Mouse (Mus musculus): ENCODE measurements around the gene Ercc6. TPM values are rescaled to one million over a fixed set of nuclear protein-coding genes. Genes with fewer than 3 reads are reported as not detected.

Gene Ercc6
- polyA plus RNA-seq, 1 experiment from 2014 or later: 18.8 TPM

GRCm38 (mm10) chr14:32525996-32526705 lies 12.8 kb downstream of the Ercc6 start:
- DNase-seq (ENCODE audit: low spot score): no peak
- Histone ChIP-seq H3K27me3 (replicated peaks; ENCODE audit: control insufficient read depth, insufficient read depth, low read length) (no peaks in the 10 kb centered on the region), H3K4me1 (replicated peaks; ENCODE audit: control insufficient read depth, insufficient read depth, low read length) (no peaks in the 10 kb centered on the region), H3K27ac (ENCODE audit: low read depth, low read length) (no peak overlapping the region), H3K9me3 (ENCODE audit: control insufficient read depth, low read length) (no peaks in the 10 kb centered on the region), H3K36me3 (ENCODE audit: control insufficient read depth, insufficient read depth, low read length) (peaks cover 2% of the 10 kb centered on the region; the same call in 1 of the 2 replicates), H3K4me3 (ENCODE audit: low read depth, low read length) (no peak overlapping the region), H3K4me2 (no peak overlapping the region), H3K9ac (ENCODE audit: low read depth, low read length) (no peak overlapping the region)
- 79% methylated on average over 14 of the region's 14 CpGs for WGBS
- no peak for ATAC-seq (replicated peaks; ENCODE audit: low FRiP score)

- Histone ChIP-seq H3K4me3 (ENCODE audit: low read depth, low read length) (no peak overlapping the region), H3K4me1 (replicated peaks; ENCODE audit: control insufficient read depth, insufficient read depth, low read length) (no peaks in the 10 kb centered on the region), H3K9ac (ENCODE audit: low read depth, low read length) (no peak overlapping the region), H3K36me3 (ENCODE audit: control insufficient read depth, insufficient read depth, low read length) (peaks cover 2% of the 10 kb centered on the region; the same call in 1 of the 2 replicates), H3K9me3 (ENCODE audit: control insufficient read depth, low read length) (no peaks in the 10 kb centered on the region), H3K27ac (ENCODE audit: low read depth, low read length) (no peak overlapping the region), H3K4me2 (no peak overlapping the region), H3K27me3 (replicated peaks; ENCODE audit: control insufficient read depth, insufficient read depth, low read length) (no peaks in the 10 kb centered on the region)
- DNase-seq (ENCODE audit: low spot score): no peak
- ATAC-seq (replicated peaks; ENCODE audit: low FRiP score): no peak
- WGBS: 92% methylated on average over 9 of the region's 9 CpGs
Measured at GRCm38 (mm10) chr14:32527211-32527610, 13.9 kb downstream of the Ercc6 start.

- 91% methylated on average over 7 of the region's 7 CpGs for WGBS
- Histone ChIP-seq H3K4me2 (no peak overlapping the region), H3K27ac (ENCODE audit: low read depth, low read length) (no peak overlapping the region), H3K9me3 (ENCODE audit: control insufficient read depth, low read length) (no peaks in the 10 kb centered on the region), H3K9ac (ENCODE audit: low read depth, low read length) (no peak overlapping the region), H3K36me3 (ENCODE audit: control insufficient read depth, insufficient read depth, low read length) (0 out of 2 replicates have a peak, but pooled peaks cover 4% of the 10 kb centered on the region), H3K4me1 (replicated peaks; ENCODE audit: control insufficient read depth, insufficient read depth, low read length) (no peaks in the 10 kb centered on the region; the same call in 1 of the 2 replicates), H3K27me3 (replicated peaks; ENCODE audit: control insufficient read depth, insufficient read depth, low read length) (no peaks in the 10 kb centered on the region), H3K4me3 (ENCODE audit: low read depth, low read length) (no peak overlapping the region)
- no peak for DNase-seq (ENCODE audit: low spot score)
- no peak for ATAC-seq (replicated peaks; ENCODE audit: low FRiP score)
Measured at GRCm38 (mm10) chr14:32529036-32529435, 15.7 kb downstream of the Ercc6 start.

- Histone ChIP-seq H3K9me3 (ENCODE audit: control insufficient read depth, low read length) (no peaks in the 10 kb centered on the region), H3K4me3 (ENCODE audit: low read depth, low read length) (no peak overlapping the region), H3K9ac (ENCODE audit: low read depth, low read length) (no peak overlapping the region), H3K4me2 (no peak overlapping the region), H3K4me1 (replicated peaks; ENCODE audit: control insufficient read depth, insufficient read depth, low read length) (no peaks in the 10 kb centered on the region; the same call in 1 of the 2 replicates), H3K27ac (ENCODE audit: low read depth, low read length) (no peak overlapping the region), H3K36me3 (ENCODE audit: control insufficient read depth, insufficient read depth, low read length) (peaks cover 4% of the 10 kb centered on the region; the same call in 1 of the 2 replicates), H3K27me3 (replicated peaks; ENCODE audit: control insufficient read depth, insufficient read depth, low read length) (no peaks in the 10 kb centered on the region)
- ATAC-seq (replicated peaks; ENCODE audit: low FRiP score) (no peak), DNase-seq (ENCODE audit: low spot score) (no peak)
- WGBS: 40% methylated on average over 2 of the region's 2 CpGs
Measured at GRCm38 (mm10) chr14:32530896-32531295, 17.6 kb downstream of the Ercc6 start.

- Histone ChIP-seq H3K36me3 (ENCODE audit: control insufficient read depth, insufficient read depth, low read length) (peaks cover 4% of the 10 kb centered on the region; the same call in 1 of the 2 replicates), H3K4me2 (no peak overlapping the region), H3K4me1 (replicated peaks; ENCODE audit: control insufficient read depth, insufficient read depth, low read length) (no peaks in the 10 kb centered on the region; the same call in 1 of the 2 replicates), H3K27me3 (replicated peaks; ENCODE audit: control insufficient read depth, insufficient read depth, low read length) (no peaks in the 10 kb centered on the region), H3K9ac (ENCODE audit: low read depth, low read length) (no peak overlapping the region), H3K27ac (ENCODE audit: low read depth, low read length) (no peak overlapping the region), H3K4me3 (ENCODE audit: low read depth, low read length) (no peak overlapping the region), H3K9me3 (ENCODE audit: control insufficient read depth, low read length) (no peaks in the 10 kb centered on the region)
- no peak for DNase-seq (ENCODE audit: low spot score)
- no peak for ATAC-seq (replicated peaks; ENCODE audit: low FRiP score)
- 88% methylated on average over 3 of the region's 3 CpGs for WGBS
Measured at GRCm38 (mm10) chr14:32531371-32531770, 18.1 kb downstream of the Ercc6 start.

GRCm38 (mm10) chr14:32532381-32533147 lies 19.2 kb downstream of the Ercc6 start:
- no peaks in the 10 kb centered on the region for H3K9me3 ChIP-seq (ENCODE audit: control insufficient read depth, low read length)
- no peak overlapping the region for H3K9ac ChIP-seq (ENCODE audit: low read depth, low read length)
- H3K4me1 ChIP-seq (replicated peaks; ENCODE audit: control insufficient read depth, insufficient read depth, low read length): no peaks in the 10 kb centered on the region; the same call in 1 of the 2 replicates
- no peak for DNase-seq (ENCODE audit: low spot score)
- no peak overlapping the region for H3K4me2 ChIP-seq
- 72% methylated on average over 7 of the region's 7 CpGs for WGBS
- no peaks in the 10 kb centered on the region for H3K27me3 ChIP-seq (replicated peaks; ENCODE audit: control insufficient read depth, insufficient read depth, low read length)
- H3K36me3 ChIP-seq (ENCODE audit: control insufficient read depth, insufficient read depth, low read length): peaks cover 2% of the 10 kb centered on the region; the same call in 1 of the 2 replicates
- H3K4me3 ChIP-seq (ENCODE audit: low read depth, low read length): no peak overlapping the region
- H3K27ac ChIP-seq (ENCODE audit: low read depth, low read length): no peak overlapping the region
- ATAC-seq (replicated peaks; ENCODE audit: low FRiP score): no peak

- no peak for ATAC-seq (replicated peaks; ENCODE audit: low FRiP score)
- WGBS: 68% methylated on average over 3 of the region's 3 CpGs
- H3K36me3 ChIP-seq (ENCODE audit: control insufficient read depth, insufficient read depth, low read length): peaks cover 2% of the 10 kb centered on the region; the same call in 1 of the 2 replicates
- H3K27me3 ChIP-seq (replicated peaks; ENCODE audit: control insufficient read depth, insufficient read depth, low read length): no peaks in the 10 kb centered on the region
- no peaks in the 10 kb centered on the region for H3K9me3 ChIP-seq (ENCODE audit: control insufficient read depth, low read length)
- H3K27ac ChIP-seq (ENCODE audit: low read depth, low read length): no peak overlapping the region
- H3K4me1 ChIP-seq (replicated peaks; ENCODE audit: control insufficient read depth, insufficient read depth, low read length): no peaks in the 10 kb centered on the region; the same call in 1 of the 2 replicates
- H3K4me2 ChIP-seq: no peak overlapping the region
- no peak overlapping the region for H3K4me3 ChIP-seq (ENCODE audit: low read depth, low read length)
- DNase-seq (ENCODE audit: low spot score): no peak
- H3K9ac ChIP-seq (ENCODE audit: low read depth, low read length): no peak overlapping the region
Measured at GRCm38 (mm10) chr14:32533148-32533520, 19.8 kb downstream of the Ercc6 start.

- H3K36me3 ChIP-seq (ENCODE audit: control insufficient read depth, insufficient read depth, low read length): peaks cover 2% of the 10 kb centered on the region; the same call in 1 of the 2 replicates
- ATAC-seq (replicated peaks; ENCODE audit: low FRiP score): no peak
- WGBS: 85% methylated on average over 4 of the region's 4 CpGs
Measured at GRCm38 (mm10) chr14:32533656-32534055, 20.3 kb downstream of the Ercc6 start.

More at GRCm38 (mm10) chr14:32533656-32534055, 20.3 kb downstream of the Ercc6 start:
- no peak overlapping the region for H3K9ac ChIP-seq (ENCODE audit: low read depth, low read length)
- H3K9me3 ChIP-seq (ENCODE audit: control insufficient read depth, low read length): no peaks in the 10 kb centered on the region
- no peak overlapping the region for H3K27ac ChIP-seq (ENCODE audit: low read depth, low read length)
- no peaks in the 10 kb centered on the region; the same call in 1 of the 2 replicates for H3K4me1 ChIP-seq (replicated peaks; ENCODE audit: control insufficient read depth, insufficient read depth, low read length)
- H3K4me2 ChIP-seq: no peak overlapping the region
- no peak for DNase-seq (ENCODE audit: low spot score)
- H3K27me3 ChIP-seq (replicated peaks; ENCODE audit: control insufficient read depth, insufficient read depth, low read length): no peaks in the 10 kb centered on the region
- H3K4me3 ChIP-seq (ENCODE audit: low read depth, low read length): no peak overlapping the region
